Mouse (Mus musculus) adrenal gland, postnatal 4 days (tissue): Measurements from ENCODE around the gene Cdkl1. TPM values are rescaled to one million over a fixed set of nuclear protein-coding genes. Genes with fewer than 3 reads are reported as not detected.

Experiments used
- DNase-seq, 2 experiments: peaks; one replicate each; pipeline ENCODE4 v3.0.0; 2021 to 2022; ENCODE audit warnings: low spot score in 2 of 2, mixed read lengths in 2 of 2
- microRNA-seq: library from miRNA; unstranded; fragments of <30 nt; microRNA quantifications from one replicate; pipeline ENCODE4 v1.2.0, GENCODE M21; 2021
- total RNA-seq, 2 experiments: library from RNA; stranded (reverse); gene quantifications; 2 replicates each; pipeline ENCODE4 v1.2.3; 2021

The Cdkl1 gene
- total RNA-seq, 2 experiments from 2014 or later = 6.5 to 23.4 TPM

- DNase-seq = no peak
Measured at GRCm38 (mm10) chr12:69753936-69754335, 37.1 kb downstream of the Cdkl1 start.

GRCm38 (mm10) chr12:69751864-69752341, 39.2 kb downstream of the Cdkl1 start:
- no peak for DNase-seq

- DNase-seq = no peak
Measured at GRCm38 (mm10) chr12:69744138-69744537, 46.9 kb downstream of the Cdkl1 start.

GRCm38 (mm10) chr12:69741965-69742364, 49.1 kb downstream of the Cdkl1 start:
- no peak for DNase-seq

GRCm38 (mm10) chr12:69733923-69734322, 57.1 kb downstream of the Cdkl1 start:
- no peak for DNase-seq

GRCm38 (mm10) chr12:69733518-69733917, 57.5 kb downstream of the Cdkl1 start:
- DNase-seq = no peak

GRCm38 (mm10) chr12:69732221-69732620, 58.8 kb downstream of the Cdkl1 start:
- no peak for DNase-seq

- no peak for DNase-seq
Measured at GRCm38 (mm10) chr12:69730306-69730705, 60.8 kb downstream of the Cdkl1 start.

- DNase-seq = no peak
Measured at GRCm38 (mm10) chr12:69729246-69729645, 61.8 kb downstream of the Cdkl1 start.

- peak; percentile 90 to 94 for DNase-seq
Measured at GRCm38 (mm10) chr12:69724711-69725460, 66.2 kb downstream of the Cdkl1 start, which contains the start of the genes L2hgdh and Atp5s. TSS of gene L2hgdh (minus strand) at chr12:69724873. TSS of gene Atp5s (plus strand) at chr12:69724950.

GRCm38 (mm10) chr12:69724018-69724710, 66.9 kb downstream of the Cdkl1 start:
- DNase-seq = no peak

- DNase-seq = no peak
Measured at GRCm38 (mm10) chr12:69723376-69723775, 67.7 kb downstream of the Cdkl1 start.

GRCm38 (mm10) chr12:69722857-69723256, 68.2 kb downstream of the Cdkl1 start:
- DNase-seq = no peak

- no peak for DNase-seq
Measured at GRCm38 (mm10) chr12:69713628-69714027, 77.4 kb downstream of the Cdkl1 start.

- DNase-seq = no peak
Measured at GRCm38 (mm10) chr12:69704799-69705458, 86.1 kb downstream of the Cdkl1 start.

GRCm38 (mm10) chr12:69698352-69698751, 92.7 kb downstream of the Cdkl1 start:
- no peak for DNase-seq

Small RNAs within 50 kb of the gene (microRNA-seq; reads per million reads assigned to microRNA genes)
- not detected for gene Mir681

Other genes starting within 250 kb of the Cdkl1 start
- gene Vcpkmt, start 208.2 kb downstream of the Cdkl1 start, total RNA-seq = 10 to 100 TPM; 12.4 to 14.2 TPM
- gene Sos2, start 109.4 kb downstream of the Cdkl1 start, total RNA-seq = 10 to 100 TPM; 41.9 to 45.5 TPM
- 10 to 100 TPM; 21.3 to 22.3 TPM for gene L2hgdh, start 66.4 kb downstream of the Cdkl1 start, total RNA-seq
- gene Atp5s, start 66.3 kb downstream of the Cdkl1 start, total RNA-seq = 10 to 100 TPM; 18.6 TPM
- gene Atl1, start 101.3 kb upstream of the Cdkl1 start, total RNA-seq = 10 to 100 TPM; 13.7 to 14.3 TPM
- 10 to 100 TPM; 41.2 to 45.8 TPM for gene Map4k5, start 101.9 kb upstream of the Cdkl1 start, total RNA-seq
- 10 to 100 TPM; 47.6 to 50.0 TPM for gene Sav1, start 195.7 kb upstream of the Cdkl1 start, total RNA-seq